Mouse (Mus musculus) hindbrain, embryonic 11.5 days (tissue): ENCODE measurements at regions not wholly inside any gene's neighbourhood (a gene's known extent, or its start where the extent isn't known, plus 50 kb on each side); places are given as distances from the start of the nearest gene placed in this dataset.

Source experiments
- ATAC-seq: fragments of 200-750 bp; cut with Nextera tagmentation; 2 replicates; pipeline ENCODE4 v1.8.0; 2017; ENCODE audit warnings: mild to moderate bottlenecking, moderate TSS enrichment, moderate library complexity; ENCODE audit not compliant: low FRiP score
- DNase-seq: peaks from one replicate; pipeline ENCODE4 v3.0.0-alpha.2; 2015; ENCODE audit warnings: low spot score
- H3K27ac ChIP-seq: fragments of 300-500 bp; sonication (generic); 2 replicates; pipeline ENCODE4 v1.5.1; 2014; ENCODE audit warnings: mild to moderate bottlenecking, low read depth, low read length
- H3K27me3 ChIP-seq: fragments of 300-500 bp; sonication (generic); 2 replicates; pipeline ENCODE4 v1.6.1; 2014; ENCODE audit warnings: mild to moderate bottlenecking, low read length, moderate library complexity, mixed read lengths; ENCODE audit not compliant: control insufficient read depth, insufficient read depth
- H3K36me3 ChIP-seq: fragments of 300-500 bp; sonication (generic); 2 replicates; pipeline ENCODE4 v1.6.1; 2014; ENCODE audit warnings: mild to moderate bottlenecking, low read length, moderate library complexity, mixed read lengths; ENCODE audit not compliant: control insufficient read depth, insufficient read depth
- H3K4me1 ChIP-seq: fragments of 300-500 bp; sonication (generic); replicated peaks from 2 replicates; pipeline ENCODE4 v1.6.1; 2014; ENCODE audit warnings: low read length, mixed read lengths; ENCODE audit not compliant: control insufficient read depth, insufficient read depth
- H3K4me2 ChIP-seq: fragments of 300-500 bp; sonication (generic); replicated peaks from 2 replicates; pipeline ENCODE4 v1.6.1; 2014; ENCODE audit warnings: mild to moderate bottlenecking, low read depth, low read length
- H3K4me3 ChIP-seq: fragments of 300-500 bp; sonication (generic); 2 replicates; pipeline ENCODE4 v1.5.1; 2014; ENCODE audit warnings: low read depth, low read length
- H3K9ac ChIP-seq: fragments of 300-500 bp; sonication (generic); 2 replicates; pipeline ENCODE4 v1.6.1; 2014; ENCODE audit warnings: low read depth, low read length
- H3K9me3 ChIP-seq: fragments of 300-500 bp; sonication (generic); 2 replicates; pipeline ENCODE4 v1.6.1; 2016; ENCODE audit warnings: low read length; ENCODE audit not compliant: control insufficient read depth
- WGBS: fragments of 180-500 bp; shearing (Covaris S2); extraction: QIAGEN DNeasy Blood & Tissue Kit; methylation state at CpG from one replicate; pipeline ENCODE4 v1.1.7; 2014; 5-methylcytosine and 5-hydroxymethylcytosine counted together

DNA sequence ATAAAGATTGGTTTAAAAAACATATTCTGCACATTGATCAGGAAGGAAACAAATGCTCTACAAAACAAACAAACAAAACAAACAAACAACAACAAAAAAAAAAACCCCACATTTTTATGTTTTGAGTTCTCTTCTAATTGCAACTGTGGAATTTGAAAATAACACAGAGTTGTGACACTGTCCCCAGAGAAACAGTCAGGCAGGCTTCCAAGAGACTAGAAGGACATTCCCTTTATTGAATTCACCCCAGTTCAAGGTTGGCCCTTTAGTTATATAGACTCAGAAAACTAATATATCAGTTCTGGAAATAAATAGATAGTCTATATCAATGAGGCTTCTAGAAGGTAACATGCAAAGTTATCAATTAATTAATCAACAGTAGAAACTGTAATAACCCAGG is 495.4 kb upstream of the Tusc1 start:
- H3K27me3 ChIP-seq, result no peaks in the 10 kb centered on the region
- DNase-seq (no peak), ATAC-seq (no peak)
- H3K27ac ChIP-seq, result no peak overlapping the region
- no peak overlapping the region for H3K4me2 ChIP-seq
- H3K9me3 ChIP-seq, result no peaks in the 10 kb centered on the region
- no peaks in the 10 kb centered on the region for H3K36me3 ChIP-seq
- no peaks in the 10 kb centered on the region for H3K4me1 ChIP-seq
- no peak overlapping the region for H3K9ac ChIP-seq
- H3K4me3 ChIP-seq, result no peak overlapping the region

DNA sequence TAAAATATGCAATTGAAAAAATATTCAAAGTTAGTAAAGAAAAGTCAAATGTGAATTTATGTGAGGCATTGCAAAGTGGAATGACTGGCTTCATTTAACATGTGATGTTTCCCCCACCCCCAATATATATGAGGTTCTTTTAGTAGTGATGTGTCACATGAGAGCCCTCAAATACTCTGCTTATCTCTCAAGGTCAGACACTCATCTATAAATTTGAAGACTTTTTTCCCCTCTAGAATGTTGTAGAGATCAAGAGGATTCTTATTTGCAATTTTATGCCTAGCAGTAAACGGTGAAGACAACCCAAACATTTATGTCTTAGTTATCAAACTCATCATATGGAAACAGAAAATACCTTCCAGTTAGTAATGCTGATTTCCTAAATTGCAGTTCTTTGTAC is 457.8 kb upstream of the Tusc1 start:
- Histone ChIP-seq H3K9me3 (no peaks in the 10 kb centered on the region), H3K36me3 (no peaks in the 10 kb centered on the region), H3K4me3 (no peak overlapping the region), H3K4me2 (no peak overlapping the region), H3K27me3 (no peaks in the 10 kb centered on the region), H3K9ac (no peak overlapping the region), H3K27ac (no peak overlapping the region), H3K4me1 (no peaks in the 10 kb centered on the region)
- ATAC-seq (no peak), DNase-seq (no peak)
- 87% methylated on average over 1 of the region's 1 CpGs for WGBS

DNA sequence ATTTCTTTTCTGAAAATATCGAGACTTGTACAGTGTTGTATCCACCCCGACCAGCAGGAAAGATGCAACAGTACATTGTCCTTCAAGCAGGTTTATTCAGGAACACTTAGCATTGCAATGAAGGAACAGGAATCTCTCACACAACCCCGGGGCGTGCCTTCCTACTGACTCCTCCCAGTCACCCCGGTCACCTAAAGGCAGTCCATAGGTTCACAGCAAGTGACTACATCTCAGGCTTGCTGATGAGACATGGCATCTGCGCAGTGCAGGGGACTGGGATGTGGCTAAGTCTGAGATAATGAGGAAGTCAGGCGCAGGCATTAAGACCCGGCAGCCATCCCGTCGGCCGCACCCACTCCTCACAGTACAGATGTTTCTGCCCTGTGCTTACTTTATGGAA is 454.8 kb upstream of the Tusc1 start:
- Histone ChIP-seq H3K4me2 (no peak overlapping the region), H3K36me3 (no peaks in the 10 kb centered on the region), H3K9me3 (no peaks in the 10 kb centered on the region), H3K27ac (no peak overlapping the region), H3K4me1 (no peaks in the 10 kb centered on the region), H3K27me3 (no peaks in the 10 kb centered on the region), H3K9ac (no peak overlapping the region), H3K4me3 (no peak overlapping the region)
- ATAC-seq, result no peak
- WGBS, result 78% methylated on average over 11 of the region's 11 CpGs
- DNase-seq, result no peak

DNA sequence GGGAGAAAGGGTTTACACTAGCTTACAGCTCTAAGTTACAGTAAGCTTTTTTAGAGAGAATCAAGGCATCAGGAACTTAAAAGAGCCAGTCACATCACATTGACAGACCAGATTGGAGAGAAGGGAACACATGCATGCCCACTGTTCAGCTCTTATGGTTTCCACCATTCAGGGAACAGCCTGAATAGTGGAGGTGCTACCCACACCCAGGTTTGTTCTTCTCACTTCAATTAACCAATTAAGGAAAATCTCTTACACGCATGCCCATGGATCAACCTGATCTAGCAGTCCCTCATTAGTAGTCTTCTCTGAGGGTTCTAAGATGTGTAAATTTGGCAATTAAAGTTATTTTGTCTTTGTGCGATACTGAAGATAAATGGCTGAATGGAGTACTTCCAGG is 419.2 kb upstream of the Tusc1 start:
- Histone ChIP-seq H3K4me2 (no peak overlapping the region), H3K27me3 (no peaks in the 10 kb centered on the region), H3K9me3 (no peaks in the 10 kb centered on the region), H3K9ac (no peak overlapping the region), H3K4me1 (no peaks in the 10 kb centered on the region), H3K27ac (no peak overlapping the region), H3K4me3 (no peak overlapping the region), H3K36me3 (no peaks in the 10 kb centered on the region)
- ATAC-seq, result no peak
- no peak for DNase-seq
- 88% methylated on average over 2 of the region's 2 CpGs for WGBS

DNA sequence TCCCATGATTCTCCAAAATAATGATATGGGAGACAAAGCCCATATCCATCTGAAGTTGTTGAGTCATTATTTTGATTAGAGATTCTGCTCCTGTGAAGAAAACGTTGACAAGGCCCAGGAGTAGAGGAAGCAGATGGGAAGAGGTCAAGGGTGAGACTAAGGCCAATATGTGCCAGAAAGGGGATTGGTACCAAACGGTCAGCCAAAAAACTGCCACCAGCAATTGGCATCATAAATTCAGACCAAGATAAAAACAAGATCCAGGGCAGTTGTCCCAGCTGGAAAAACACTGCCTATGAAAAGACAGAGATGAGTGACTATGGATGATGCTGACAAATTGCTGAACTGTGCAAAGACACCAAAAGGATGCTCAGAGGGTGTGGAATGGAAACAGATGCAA is 411.0 kb upstream of the Tusc1 start:
- WGBS, result 68% methylated on average over 2 of the region's 2 CpGs

DNA sequence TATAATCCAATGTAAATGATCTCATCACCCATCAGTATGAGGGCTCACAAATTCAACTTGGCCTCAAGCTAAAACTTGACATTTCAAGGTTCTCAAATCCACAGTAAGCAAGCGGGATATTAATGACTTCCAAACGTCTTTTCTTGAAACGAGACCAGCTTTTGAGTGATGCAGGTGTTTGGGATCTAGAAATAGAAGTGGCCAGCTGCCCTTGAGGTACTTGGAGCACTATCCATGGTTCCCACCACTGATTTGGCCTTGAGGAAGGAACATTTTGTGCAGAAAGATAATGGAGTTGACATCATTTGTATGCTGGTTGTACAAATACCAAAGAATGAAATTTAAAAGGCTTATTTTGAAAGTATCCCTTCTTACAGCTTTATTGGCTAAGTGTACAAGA is 378.4 kb upstream of the Tusc1 start:
- no peak overlapping the region for H3K9ac ChIP-seq
- DNase-seq, result no peak
- no peak for ATAC-seq
- no peaks in the 10 kb centered on the region for H3K27me3 ChIP-seq
- H3K4me2 ChIP-seq, result no peak overlapping the region
- no peaks in the 10 kb centered on the region for H3K36me3 ChIP-seq
- H3K27ac ChIP-seq, result no peak overlapping the region
- H3K4me3 ChIP-seq, result no peak overlapping the region
- 78% methylated on average over 3 of the region's 3 CpGs for WGBS
- H3K4me1 ChIP-seq, result no peaks in the 10 kb centered on the region
- H3K9me3 ChIP-seq, result no peaks in the 10 kb centered on the region

More for the DNA sequence above, 411.0 kb upstream of the Tusc1 start:
- Histone ChIP-seq H3K36me3 (no peaks in the 10 kb centered on the region), H3K9me3 (no peaks in the 10 kb centered on the region), H3K4me2 (no peak overlapping the region), H3K9ac (no peak overlapping the region), H3K4me1 (no peaks in the 10 kb centered on the region), H3K4me3 (no peak overlapping the region), H3K27ac (no peak overlapping the region), H3K27me3 (no peaks in the 10 kb centered on the region)
- ATAC-seq (no peak), DNase-seq (no peak)

DNA sequence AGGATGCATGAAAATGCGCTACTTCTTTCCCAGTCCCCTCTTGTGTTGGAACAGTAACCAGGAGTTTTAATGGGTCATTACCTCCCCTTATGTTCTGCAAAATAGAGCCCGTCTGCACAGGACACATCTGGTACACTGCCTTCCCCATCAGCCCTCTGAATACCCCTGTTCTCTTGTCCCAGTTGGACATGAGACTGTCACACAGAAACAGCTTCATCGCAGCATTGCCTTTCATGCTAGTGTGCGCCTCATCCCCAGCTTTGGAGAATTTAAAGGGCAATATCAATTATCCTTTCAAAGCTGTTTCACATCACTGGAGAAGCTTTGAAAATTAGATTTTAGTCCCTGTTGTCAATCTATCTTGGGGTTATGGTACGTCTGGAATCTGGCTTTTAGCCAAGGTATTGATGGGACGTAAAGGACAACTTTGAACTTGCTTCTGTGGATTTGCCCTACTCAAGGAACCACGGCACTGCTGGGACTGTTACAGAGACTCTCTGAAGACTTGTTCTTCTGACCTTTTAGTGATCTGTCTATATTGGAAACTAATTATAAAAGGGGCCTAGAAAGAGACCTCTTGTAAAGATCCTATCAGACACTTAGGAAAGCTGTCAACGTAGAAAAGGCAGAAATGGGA is 341.2 kb upstream of the Tusc1 start:
- no peaks in the 10 kb centered on the region for H3K9me3 ChIP-seq
- no peak overlapping the region for H3K4me3 ChIP-seq
- WGBS, result 69% methylated on average over 8 of the region's 8 CpGs
- no peaks in the 10 kb centered on the region for H3K36me3 ChIP-seq
- H3K27ac ChIP-seq, result no peak overlapping the region
- no peaks in the 10 kb centered on the region for H3K27me3 ChIP-seq
- no peaks in the 10 kb centered on the region for H3K4me1 ChIP-seq
- DNase-seq, result no peak
- no peak overlapping the region for H3K4me2 ChIP-seq
- ATAC-seq, result peak; percentile 72; the same call in 1 of the 2 replicates
- no peak overlapping the region for H3K9ac ChIP-seq

DNA sequence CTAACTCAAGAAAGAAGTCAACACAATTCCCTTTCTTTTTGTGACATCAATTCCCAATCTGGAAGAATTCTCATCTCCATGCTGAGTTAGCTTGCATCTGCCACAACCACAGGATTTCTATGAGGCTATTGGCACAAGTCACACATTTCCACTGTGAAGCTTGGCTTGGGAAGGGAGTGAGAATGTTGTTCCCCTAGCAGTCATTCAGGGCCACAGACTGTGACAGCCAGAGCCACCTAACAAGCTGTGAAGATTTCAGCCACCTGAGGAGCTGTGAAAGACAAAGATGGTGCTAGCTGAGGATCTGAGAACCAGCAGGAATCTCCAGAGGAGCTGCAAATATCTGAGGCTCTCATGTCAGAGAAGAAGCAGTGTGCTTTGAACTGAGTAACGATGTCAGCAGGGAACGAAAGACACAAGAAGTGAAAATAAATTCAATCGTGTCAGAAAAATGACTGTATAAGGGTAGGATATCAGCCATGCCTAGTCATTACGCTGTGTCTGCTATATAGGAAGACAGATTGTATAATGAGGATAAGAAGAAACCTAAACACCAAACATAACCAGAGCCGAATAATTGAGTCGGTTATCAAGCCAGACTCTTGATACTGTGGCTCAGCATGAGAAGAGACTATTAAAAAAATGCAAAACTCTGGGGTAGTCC is 340.6 kb upstream of the Tusc1 start:
- Histone ChIP-seq H3K36me3 (no peaks in the 10 kb centered on the region), H3K4me1 (no peaks in the 10 kb centered on the region), H3K4me3 (no peak overlapping the region), H3K9ac (no peak overlapping the region), H3K27ac (no peak overlapping the region), H3K9me3 (no peaks in the 10 kb centered on the region), H3K27me3 (no peaks in the 10 kb centered on the region), H3K4me2 (no peak overlapping the region)
- ATAC-seq (peak; percentile 51), DNase-seq (no peak)
- 73% methylated on average over 6 of the region's 6 CpGs for WGBS

DNA sequence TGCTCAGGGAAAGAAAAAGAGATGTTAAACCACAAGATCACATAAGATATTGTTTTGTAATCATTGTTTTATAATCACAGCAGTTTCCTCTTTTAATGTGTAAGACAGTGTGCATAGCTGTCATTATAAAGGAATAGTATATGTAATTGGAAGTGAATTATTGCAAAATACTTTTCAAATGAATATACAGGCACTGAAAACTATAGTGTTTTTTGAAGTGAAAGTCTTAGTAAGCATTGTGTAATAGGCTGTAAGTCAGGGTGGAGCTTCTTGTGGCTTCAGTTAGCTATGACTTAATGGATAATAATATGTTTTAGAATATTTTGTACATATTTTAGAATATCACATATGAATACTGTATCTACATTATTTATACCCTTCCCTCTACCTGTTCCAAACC is 333.7 kb upstream of the Tusc1 start:
- Histone ChIP-seq H3K27me3 (no peaks in the 10 kb centered on the region), H3K4me3 (no peak overlapping the region), H3K4me2 (no peak overlapping the region), H3K9ac (no peak overlapping the region), H3K9me3 (no peaks in the 10 kb centered on the region), H3K27ac (no peak overlapping the region), H3K36me3 (no peaks in the 10 kb centered on the region), H3K4me1 (no peaks in the 10 kb centered on the region)
- DNase-seq, result no peak
- no peak for ATAC-seq
